9 mouse cellular contexts compared by ENCODE assay signal in the genomic region with DNA sequence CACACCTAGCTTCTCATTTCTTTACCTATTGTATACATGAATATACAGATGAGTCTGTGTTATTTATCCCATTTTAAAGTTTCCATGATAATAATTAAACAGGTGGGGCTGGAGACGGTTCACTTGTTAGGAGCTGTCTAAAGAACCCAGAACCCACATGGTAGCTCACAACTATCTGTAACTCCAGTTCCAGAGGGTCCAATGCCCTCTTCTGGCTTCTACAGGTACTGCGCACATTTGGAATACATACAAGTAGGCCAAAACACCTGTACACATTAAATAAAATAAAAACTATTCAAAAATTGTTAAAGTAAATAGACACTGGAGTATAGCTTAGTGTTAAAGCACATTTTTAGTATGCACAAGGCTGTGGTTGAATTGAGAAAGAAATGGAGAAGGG. TPM values are rescaled to one million over a fixed set of nuclear protein-coding genes. Genes with fewer than 3 reads are reported as not detected.
DNase-seq lines count a peak whose midpoint lies in the region; ATAC-seq lines count a peak whose summit lies in the region.
"Had no signal": no experiment of that assay in that cellular context is flagged by ENCODE, and none has a peak within 500 bp of the region (broad histone marks: within the 10 kb centered on the region; RNA-seq: fewer than 3 reads in every experiment).

No protein-coding gene starts in this region.

- 71% methylated on average over 2 of the region's 2 CpGs for WGBS in forebrain, embryonic 14.5 days
- 63% methylated on average over 2 of the region's 2 CpGs for WGBS in forebrain, embryonic 16.5 days
- WGBS in midbrain, embryonic 14.5 days, result 83% methylated on average over 2 of the region's 2 CpGs
- 70% methylated on average over 2 of the region's 2 CpGs for WGBS in midbrain, embryonic 13.5 days
- WGBS in heart, embryonic 11.5 days (ENCODE audit: insufficient replicate concordance), result 77% methylated on average over 2 of the region's 2 CpGs

- no peak for ATAC-seq in forebrain, embryonic 14.5 days
- ATAC-seq in forebrain, embryonic 16.5 days, result no peak
- ATAC-seq in midbrain, embryonic 14.5 days (ENCODE audit: low FRiP score, low TSS enrichment), result no peak
- no peak for ATAC-seq in midbrain, embryonic 13.5 days
- peak; percentile 56; the same call in 1 of the 2 replicates for ATAC-seq in common myeloid progenitor, adult 5-6 weeks (replicated peaks; ENCODE audit: low read depth, poor library complexity, severe bottlenecking)
- ATAC-seq in megakaryocyte-erythroid progenitor cell, adult 5-6 weeks (replicated peaks; ENCODE audit: low FRiP score, low TSS enrichment, poor library complexity, severe bottlenecking), result peak; percentile 75
- ATAC-seq in heart, embryonic 11.5 days (replicated peaks; ENCODE audit: insufficient number of reproducible peaks, low FRiP score, low TSS enrichment), result no peak

- H3K27ac ChIP-seq in forebrain, embryonic 14.5 days (ENCODE audit: low read depth, low read length), result no peak overlapping the region
- H3K27ac ChIP-seq in forebrain, embryonic 16.5 days (ENCODE audit: low read length), result no peak overlapping the region
- no peak overlapping the region for H3K27ac ChIP-seq in midbrain, embryonic 14.5 days (replicated peaks; ENCODE audit: low read depth, low read length)
- no peak overlapping the region for H3K27ac ChIP-seq in midbrain, embryonic 13.5 days
- H3K27ac ChIP-seq in heart, embryonic 11.5 days (ENCODE audit: low read depth, low read length), result no peak overlapping the region
- H3K27ac ChIP-seq: hindbrain, embryonic 15.5 days had no signal

- peak; percentile 60 for DNase-seq in forebrain, embryonic 14.5 days (ENCODE audit: low spot score)
- DNase-seq in midbrain, embryonic 14.5 days, result peak; percentile 63
- no peak for DNase-seq in urinary bladder, postnatal 4 days (ENCODE audit: low spot score in 2 of 2)

- no peaks in the 10 kb centered on the region for H3K4me1 ChIP-seq in forebrain, embryonic 14.5 days (ENCODE audit: control insufficient read depth, insufficient read depth, low read length)
- H3K4me1 ChIP-seq in forebrain, embryonic 16.5 days (replicated peaks; ENCODE audit: control insufficient read depth, insufficient read depth, low read length), result peaks cover 14% of the 10 kb centered on the region
- H3K4me1 ChIP-seq in midbrain, embryonic 14.5 days (ENCODE audit: control insufficient read depth, insufficient read depth, low read length), result no peaks in the 10 kb centered on the region
- no peaks in the 10 kb centered on the region for H3K4me1 ChIP-seq in midbrain, embryonic 13.5 days (replicated peaks)
- no peaks in the 10 kb centered on the region for H3K4me1 ChIP-seq in heart, embryonic 11.5 days (ENCODE audit: control insufficient read depth, insufficient read depth, low read length)
- H3K4me1 ChIP-seq: hindbrain, embryonic 15.5 days had no signal

- H3K4me2 ChIP-seq in forebrain, embryonic 14.5 days (ENCODE audit: low read length), result no peak overlapping the region
- H3K4me2 ChIP-seq in forebrain, embryonic 16.5 days (ENCODE audit: low read length), result no peak overlapping the region
- H3K4me2 ChIP-seq in midbrain, embryonic 14.5 days (ENCODE audit: low read length), result no peak overlapping the region
- no peak overlapping the region for H3K4me2 ChIP-seq in midbrain, embryonic 13.5 days (replicated peaks)
- H3K4me2 ChIP-seq in heart, embryonic 11.5 days, result no peak overlapping the region
- H3K4me2 ChIP-seq: hindbrain, embryonic 15.5 days had no signal

- no peaks in the 10 kb centered on the region for H3K27me3 ChIP-seq in forebrain, embryonic 14.5 days (replicated peaks; ENCODE audit: control insufficient read depth, insufficient read depth, low read length)
- H3K27me3 ChIP-seq in forebrain, embryonic 16.5 days (replicated peaks; ENCODE audit: control insufficient read depth, insufficient read depth, low read length), result no peaks in the 10 kb centered on the region
- H3K27me3 ChIP-seq in midbrain, embryonic 14.5 days (ENCODE audit: control insufficient read depth, insufficient read depth, low read length), result no peaks in the 10 kb centered on the region
- H3K27me3 ChIP-seq in midbrain, embryonic 13.5 days, result no peaks in the 10 kb centered on the region
- no peaks in the 10 kb centered on the region for H3K27me3 ChIP-seq in heart, embryonic 11.5 days (ENCODE audit: control insufficient read depth, insufficient read depth, low read length)
- H3K27me3 ChIP-seq: hindbrain, embryonic 15.5 days had no signal

- H3K9ac ChIP-seq in forebrain, embryonic 14.5 days (ENCODE audit: low read length), result no peak overlapping the region
- H3K9ac ChIP-seq in forebrain, embryonic 16.5 days (replicated peaks; ENCODE audit: low read depth, low read length), result no peak overlapping the region
- no peak overlapping the region for H3K9ac ChIP-seq in midbrain, embryonic 14.5 days (replicated peaks; ENCODE audit: low read length)
- no peak overlapping the region for H3K9ac ChIP-seq in midbrain, embryonic 13.5 days (replicated peaks)
- H3K9ac ChIP-seq in heart, embryonic 11.5 days (ENCODE audit: low read depth, low read length), result no peak overlapping the region
- H3K9ac ChIP-seq: hindbrain, embryonic 15.5 days had no signal

- no peak overlapping the region for H3K4me3 ChIP-seq in forebrain, embryonic 14.5 days (ENCODE audit: low read depth, low read length)
- no peak overlapping the region for H3K4me3 ChIP-seq in forebrain, embryonic 16.5 days (replicated peaks; ENCODE audit: low read length)
- H3K4me3 ChIP-seq in midbrain, embryonic 14.5 days (replicated peaks; ENCODE audit: low read depth, low read length), result no peak overlapping the region
- H3K4me3 ChIP-seq in midbrain, embryonic 13.5 days (replicated peaks), result no peak overlapping the region
- no peak overlapping the region for H3K4me3 ChIP-seq in heart, embryonic 11.5 days (ENCODE audit: low read depth, low read length)
- H3K4me3 ChIP-seq: hindbrain, embryonic 15.5 days had no signal

- peaks cover 28% of the 10 kb centered on the region for H3K36me3 ChIP-seq in forebrain, embryonic 14.5 days (ENCODE audit: control insufficient read depth, insufficient read depth, low read length)
- peaks cover 4% of the 10 kb centered on the region; the same call in 1 of the 2 replicates for H3K36me3 ChIP-seq in forebrain, embryonic 16.5 days (ENCODE audit: control insufficient read depth, insufficient read depth)
- H3K36me3 ChIP-seq in midbrain, embryonic 14.5 days (ENCODE audit: control insufficient read depth, insufficient read depth, low read length), result peaks cover 34% of the 10 kb centered on the region
- peaks cover 49% of the 10 kb centered on the region for H3K36me3 ChIP-seq in midbrain, embryonic 13.5 days
- H3K36me3 ChIP-seq in heart, embryonic 11.5 days (ENCODE audit: control insufficient read depth, insufficient read depth, low read length), result no peaks in the 10 kb centered on the region

- H3K9me3 ChIP-seq in forebrain, embryonic 14.5 days (replicated peaks; ENCODE audit: control insufficient read depth, low read length), result no peaks in the 10 kb centered on the region
- H3K9me3 ChIP-seq in forebrain, embryonic 16.5 days (ENCODE audit: control insufficient read depth, low read length), result no peaks in the 10 kb centered on the region
- no peaks in the 10 kb centered on the region for H3K9me3 ChIP-seq in midbrain, embryonic 14.5 days (ENCODE audit: control insufficient read depth, low read length)
- no peaks in the 10 kb centered on the region for H3K9me3 ChIP-seq in midbrain, embryonic 13.5 days
- H3K9me3 ChIP-seq in heart, embryonic 11.5 days (replicated peaks; ENCODE audit: control insufficient read depth, low read length), result no peaks in the 10 kb centered on the region
- H3K9me3 ChIP-seq: hindbrain, embryonic 15.5 days had no signal

RNA-seq across cellular contexts. Expression of gene Tmem50b, which starts 15.3 kb away (rescaled TPM):
- 105 and 111 TPM in 2 replicates for polyA plus RNA-seq in forebrain, embryonic 14.5 days (2014; fragmentation: Nextera tagmentation; extraction: Ambion mirVana)
- polyA plus RNA-seq in forebrain, embryonic 16.5 days (2015; fragmentation: Nextera tagmentation; extraction: Ambion mirVana), result 93.8 and 101 TPM in 2 replicates
- polyA plus RNA-seq in midbrain, embryonic 14.5 days (2014; fragmentation: Nextera tagmentation; extraction: Ambion mirVana), result 72.3 and 77.8 TPM in 2 replicates
- 50.5 and 55.1 TPM in 2 replicates for polyA plus RNA-seq in midbrain, embryonic 13.5 days (2015; fragmentation: Nextera tagmentation; extraction: Ambion mirVana)
- 8.6 and 12.7 TPM in 2 replicates for total RNA-seq in common myeloid progenitor, adult 5-6 weeks (2017)
- total RNA-seq in megakaryocyte-erythroid progenitor cell, adult 5-6 weeks (2014; fragmentation: Nextera tagmentation), result 2.1 and 5.1 TPM in 2 replicates
- 0.38 and 2.9 TPM in 2 replicates for total RNA-seq in megakaryocyte-erythroid progenitor cell, adult 5-6 weeks (2017)
- 60.5 and 68.8 TPM in 2 replicates for polyA plus RNA-seq in heart, embryonic 11.5 days (2014; fragmentation: Nextera tagmentation; extraction: Ambion mirVana)

RNA-seq across cellular contexts. Expression of gene Ifngr2, which starts 35.4 kb away (rescaled TPM):
- 77.3 and 100 TPM in 2 replicates for polyA plus RNA-seq in forebrain, embryonic 14.5 days (2014; fragmentation: Nextera tagmentation; extraction: Ambion mirVana)
- 118 and 124 TPM in 2 replicates for polyA plus RNA-seq in forebrain, embryonic 16.5 days (2015; fragmentation: Nextera tagmentation; extraction: Ambion mirVana)
- polyA plus RNA-seq in midbrain, embryonic 14.5 days (2014; fragmentation: Nextera tagmentation; extraction: Ambion mirVana), result 90.2 and 94.2 TPM in 2 replicates
- 57.6 and 63.5 TPM in 2 replicates for polyA plus RNA-seq in midbrain, embryonic 13.5 days (2015; fragmentation: Nextera tagmentation; extraction: Ambion mirVana)
- 6.1 and 6.7 TPM in 2 replicates for total RNA-seq in common myeloid progenitor, adult 5-6 weeks (2017)
- 7.2 and 8.7 TPM in 2 replicates for total RNA-seq in megakaryocyte-erythroid progenitor cell, adult 5-6 weeks (2014; fragmentation: Nextera tagmentation)
- total RNA-seq in megakaryocyte-erythroid progenitor cell, adult 5-6 weeks (2017), result 5.4 and 6.7 TPM in 2 replicates
- polyA plus RNA-seq in heart, embryonic 11.5 days (2014; fragmentation: Nextera tagmentation; extraction: Ambion mirVana), result 77.9 and 95.2 TPM in 2 replicates

RNA-seq across cellular contexts. Expression of gene Dnajc28, which starts 36.5 kb away (rescaled TPM):
- 7.2 and 8.4 TPM in 2 replicates for polyA plus RNA-seq in forebrain, embryonic 14.5 days (2014; fragmentation: Nextera tagmentation; extraction: Ambion mirVana)
- polyA plus RNA-seq in forebrain, embryonic 16.5 days (2015; fragmentation: Nextera tagmentation; extraction: Ambion mirVana), result 6.9 and 8.5 TPM in 2 replicates
- 6.3 and 8.7 TPM in 2 replicates for polyA plus RNA-seq in midbrain, embryonic 14.5 days (2014; fragmentation: Nextera tagmentation; extraction: Ambion mirVana)
- polyA plus RNA-seq in midbrain, embryonic 13.5 days (2015; fragmentation: Nextera tagmentation; extraction: Ambion mirVana), result 7.2 and 8.0 TPM in 2 replicates
- total RNA-seq in common myeloid progenitor, adult 5-6 weeks (2017), result 7.4 and 12.7 TPM in 2 replicates
- total RNA-seq in megakaryocyte-erythroid progenitor cell, adult 5-6 weeks (2014; fragmentation: Nextera tagmentation), result 2.2 and 2.5 TPM in 2 replicates
- 3.9 and 5.0 TPM in 2 replicates for total RNA-seq in megakaryocyte-erythroid progenitor cell, adult 5-6 weeks (2017)
- polyA plus RNA-seq in heart, embryonic 11.5 days (2014; fragmentation: Nextera tagmentation; extraction: Ambion mirVana), result 2.2 and 3.5 TPM in 2 replicates

Comparison
In these comparisons a context has a peak if more than half of its experiments do, and no peak if none do; other contexts are left out.
1. ATAC-seq: peak in common myeloid progenitor, adult 5-6 weeks (single experiment) and megakaryocyte-erythroid progenitor cell, adult 5-6 weeks (single experiment); none in forebrain, embryonic 14.5 days (single experiment), forebrain, embryonic 16.5 days (single experiment), midbrain, embryonic 14.5 days (single experiment), midbrain, embryonic 13.5 days (single experiment) and heart, embryonic 11.5 days (single experiment).
2. DNase-seq: peak in forebrain, embryonic 14.5 days (single experiment) and midbrain, embryonic 14.5 days (single experiment); none in urinary bladder, postnatal 4 days (0 of 2).